Mouse (Mus musculus) hindbrain, embryonic 10.5 days (tissue): ENCODE results near the gene Zfp414. TPM values are rescaled to one million over a fixed set of nuclear protein-coding genes. Genes with fewer than 3 reads are reported as not detected.
"Not testable (repeated sequence)": the region's sequence is repeated elsewhere in the genome, so short reads cannot be mapped to it uniquely, and the experiment has no call there.

Experiments used
- DNase-seq: peaks from one replicate; pipeline ENCODE4 v3.0.0-alpha.2; 2017; ENCODE audit warnings: low spot score
- H3K27ac ChIP-seq: fragments of 300-500 bp; sonication (generic); 2 replicates; pipeline ENCODE4 v1.5.1; 2016; ENCODE audit warnings: mild to moderate bottlenecking, moderate library complexity
- H3K27me3 ChIP-seq: fragments of 300-500 bp; sonication (generic); 2 replicates; pipeline ENCODE4 v1.6.1; 2016; ENCODE audit warnings: mild to moderate bottlenecking; ENCODE audit not compliant: poor library complexity, insufficient read depth, severe bottlenecking
- H3K36me3 ChIP-seq: fragments of 300-500 bp; sonication (generic); 2 replicates; pipeline ENCODE4 v1.6.1; 2016; ENCODE audit warnings: mild to moderate bottlenecking, moderate library complexity
- H3K4me1 ChIP-seq: fragments of 300-500 bp; sonication (generic); replicated peaks from 2 replicates; pipeline ENCODE4 v1.6.1; 2016; ENCODE audit warnings: mild to moderate bottlenecking
- H3K4me3 ChIP-seq: fragments of 300-500 bp; sonication (generic); 2 replicates; pipeline ENCODE4 v1.5.1; 2016; ENCODE audit warnings: mild to moderate bottlenecking, moderate library complexity
- H3K9me3 ChIP-seq: fragments of 300-500 bp; sonication (generic); 2 replicates; pipeline ENCODE4 v1.6.1; 2016; ENCODE audit warnings: mild to moderate bottlenecking, moderate library complexity
- WGBS: fragments of 180-500 bp; shearing (Covaris S2); methylation state at CpG from one replicate; pipeline ENCODE4 v1.1.7; 2016; 5-methylcytosine and 5-hydroxymethylcytosine counted together
- polyA plus RNA-seq: library from polyadenylated mRNA; unstranded; fragments of >200 nt; fragmentation: Nextera tagmentation; extraction: Ambion mirVana; gene quantifications from 2 replicates; pipeline ENCODE4 v1.2.1, GENCODE M21; 2016

Zfp414 gene
- 55.3 and 64.5 TPM in 2 replicates for polyA plus RNA-seq

DNA sequence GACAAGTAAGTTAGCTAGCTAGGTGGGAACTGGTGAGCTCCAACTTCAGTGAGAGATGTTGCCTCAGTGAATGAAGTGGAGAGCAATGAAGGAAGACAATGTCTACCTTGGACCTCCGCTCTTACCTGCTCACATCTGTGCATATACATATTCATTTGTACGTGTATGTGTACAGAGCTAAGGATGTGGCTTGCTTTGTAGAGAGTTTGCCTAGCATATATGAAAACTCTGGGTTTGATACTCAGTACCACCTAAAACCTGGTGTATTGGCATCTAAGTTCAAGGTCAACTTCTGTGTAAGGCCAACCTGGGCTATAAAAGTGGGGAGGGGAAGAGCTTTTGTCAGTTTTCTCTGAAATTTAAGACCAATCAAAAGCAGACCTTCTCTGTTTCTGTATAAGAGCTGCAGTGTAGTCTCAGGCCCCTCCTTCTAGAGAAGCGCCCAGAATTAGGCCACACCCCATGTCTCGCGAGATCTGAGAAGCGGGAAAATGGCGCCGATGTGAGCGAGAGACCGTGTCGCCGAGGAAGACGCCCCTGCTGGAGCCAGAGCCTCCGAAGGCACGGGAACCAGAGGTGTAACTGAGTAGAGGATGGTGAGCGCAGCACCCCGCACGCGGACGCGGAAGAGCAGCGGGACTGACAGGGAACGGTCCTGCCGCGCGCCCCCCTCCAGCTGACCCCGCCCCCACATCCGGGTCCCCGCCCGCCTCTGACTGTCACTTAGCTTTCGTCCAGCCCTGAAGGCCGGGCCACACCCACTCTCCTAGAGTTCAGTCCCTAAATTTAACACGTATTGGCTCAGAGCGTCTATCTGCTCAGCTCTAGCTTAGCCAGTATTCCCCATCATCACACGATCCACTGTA, at the start of gene Zfp414:
Gene Zfp414, plus strand, starts transcription at position 470 of the 866 bp plus-strand sequence.
- Histone ChIP-seq H3K4me3 (peak within 1 kb of the TSS; percentile 73), H3K9me3 (no peaks in the 10 kb centered on the region), H3K36me3 (peaks cover 34% of the 10 kb centered on the region), H3K27me3 (no peaks in the 10 kb centered on the region), H3K27ac (peak within 1 kb of the TSS; percentile 99), H3K4me1 (peaks cover 25% of the 10 kb centered on the region)
- DNase-seq, result peak; percentile 94
- WGBS, result 3% methylated on average over 35 of the region's 35 CpGs

- Histone ChIP-seq H3K4me1 (no peaks in the 10 kb centered on the region), H3K36me3 (no peaks in the 10 kb centered on the region), H3K27ac (no peak overlapping the region), H3K4me3 (no peak overlapping the region), H3K9me3 (no peaks in the 10 kb centered on the region), H3K27me3 (no peaks in the 10 kb centered on the region)
- DNase-seq, result no peak
- 94% methylated on average over 4 of the region's 4 CpGs for WGBS
Observed at GRCm38 (mm10) chr17:33584061-33584460, 44.8 kb upstream of the Zfp414 start.

GRCm38 (mm10) chr17:33586011-33586410, 42.9 kb upstream of the Zfp414 start:
- H3K4me1 ChIP-seq, result no peaks in the 10 kb centered on the region
- H3K36me3 ChIP-seq, result no peaks in the 10 kb centered on the region
- no peaks in the 10 kb centered on the region for H3K9me3 ChIP-seq
- no peak overlapping the region for H3K4me3 ChIP-seq
- no peaks in the 10 kb centered on the region for H3K27me3 ChIP-seq
- no peak for DNase-seq
- WGBS, result 70% methylated on average over 17 of the region's 17 CpGs
- no peak overlapping the region for H3K27ac ChIP-seq

GRCm38 (mm10) chr17:33597271-33597670, 31.6 kb upstream of the Zfp414 start:
- DNase-seq, result no peak
- Histone ChIP-seq H3K4me3 (no peak overlapping the region), H3K27ac (no peak overlapping the region), H3K36me3 (no peaks in the 10 kb centered on the region), H3K4me1 (no peaks in the 10 kb centered on the region), H3K9me3 (peaks cover 10% of the 10 kb centered on the region), H3K27me3 (no peaks in the 10 kb centered on the region)

- 95% methylated on average over 5 of the region's 5 CpGs for WGBS
- DNase-seq, result no peak
- Histone ChIP-seq H3K4me1 (no peaks in the 10 kb centered on the region), H3K27me3 (no peaks in the 10 kb centered on the region), H3K9me3 (peaks cover 10% of the 10 kb centered on the region), H3K4me3 (no peak overlapping the region), H3K36me3 (no peaks in the 10 kb centered on the region), H3K27ac (no peak overlapping the region)
Observed at GRCm38 (mm10) chr17:33598506-33598905, 30.4 kb upstream of the Zfp414 start.

GRCm38 (mm10) chr17:33599836-33600475, 28.9 kb upstream of the Zfp414 start:
- peaks cover 10% of the 10 kb centered on the region for H3K9me3 ChIP-seq
- no peak overlapping the region for H3K27ac ChIP-seq
- H3K4me3 ChIP-seq, result no peak overlapping the region
- 91% methylated on average over 8 of the region's 8 CpGs for WGBS
- no peaks in the 10 kb centered on the region for H3K27me3 ChIP-seq
- no peaks in the 10 kb centered on the region for H3K4me1 ChIP-seq
- no peak for DNase-seq
- H3K36me3 ChIP-seq, result no peaks in the 10 kb centered on the region

GRCm38 (mm10) chr17:33600831-33601230, 28.1 kb upstream of the Zfp414 start:
- Histone ChIP-seq H3K27ac (no peak overlapping the region), H3K36me3 (no peaks in the 10 kb centered on the region), H3K27me3 (no peaks in the 10 kb centered on the region), H3K4me1 (no peaks in the 10 kb centered on the region), H3K9me3 (peaks cover 10% of the 10 kb centered on the region), H3K4me3 (no peak overlapping the region)
- 79% methylated on average over 3 of the region's 3 CpGs for WGBS
- DNase-seq, result no peak

GRCm38 (mm10) chr17:33601947-33602346, 26.9 kb upstream of the Zfp414 start:
- DNase-seq, result no peak
- no peaks in the 10 kb centered on the region for H3K36me3 ChIP-seq
- 82% methylated on average over 12 of the region's 12 CpGs for WGBS
- no peaks in the 10 kb centered on the region for H3K27me3 ChIP-seq
- H3K27ac ChIP-seq, result no peak overlapping the region
- no peaks in the 10 kb centered on the region for H3K4me1 ChIP-seq
- peaks cover 10% of the 10 kb centered on the region for H3K9me3 ChIP-seq
- H3K4me3 ChIP-seq, result no peak overlapping the region

GRCm38 (mm10) chr17:33607273-33607672, 21.6 kb upstream of the Zfp414 start:
- 86% methylated on average over 2 of the region's 2 CpGs for WGBS
- no peaks in the 10 kb centered on the region for H3K36me3 ChIP-seq
- no peak for DNase-seq
- no peaks in the 10 kb centered on the region for H3K9me3 ChIP-seq
- no peaks in the 10 kb centered on the region for H3K4me1 ChIP-seq
- H3K4me3 ChIP-seq, result no peak overlapping the region
- H3K27me3 ChIP-seq, result no peaks in the 10 kb centered on the region
- H3K27ac ChIP-seq, result no peak overlapping the region

DNA sequence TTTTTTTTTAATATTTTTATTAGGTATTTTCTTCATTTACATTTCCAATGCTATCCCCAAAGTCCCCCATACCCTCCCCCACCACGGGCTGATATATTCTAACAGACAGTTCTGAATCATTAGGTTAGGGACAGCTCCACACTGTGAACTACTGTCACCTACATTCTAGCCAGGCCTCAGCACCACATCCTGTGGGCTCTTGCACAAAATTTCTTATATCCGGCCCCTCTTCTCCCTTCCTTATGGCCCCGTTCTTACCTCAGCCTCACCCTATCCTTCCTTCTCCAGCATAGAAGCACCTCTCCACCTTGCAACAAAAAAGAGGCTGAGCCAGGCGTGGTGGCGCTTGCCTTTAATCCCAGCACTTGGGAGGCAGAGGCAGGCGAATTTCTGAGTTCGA, 18.3 kb upstream of the Zfp414 start:
- 82% methylated on average over 7 of the region's 7 CpGs for WGBS
- Histone ChIP-seq H3K27me3 (no peaks in the 10 kb centered on the region), H3K27ac (no peak overlapping the region), H3K4me1 (no peaks in the 10 kb centered on the region), H3K36me3 (no peaks in the 10 kb centered on the region), H3K4me3 (no peak overlapping the region), H3K9me3 (no peaks in the 10 kb centered on the region)
- DNase-seq, result no peak

GRCm38 (mm10) chr17:33613726-33614125, 15.2 kb upstream of the Zfp414 start:
- not testable (repeated sequence) for H3K4me3 ChIP-seq, H3K36me3 ChIP-seq, DNase-seq, H3K9me3 ChIP-seq, H3K27me3 ChIP-seq, H3K4me1 ChIP-seq, H3K27ac ChIP-seq
- 88% methylated on average over 5 of the region's 5 CpGs for WGBS

DNA sequence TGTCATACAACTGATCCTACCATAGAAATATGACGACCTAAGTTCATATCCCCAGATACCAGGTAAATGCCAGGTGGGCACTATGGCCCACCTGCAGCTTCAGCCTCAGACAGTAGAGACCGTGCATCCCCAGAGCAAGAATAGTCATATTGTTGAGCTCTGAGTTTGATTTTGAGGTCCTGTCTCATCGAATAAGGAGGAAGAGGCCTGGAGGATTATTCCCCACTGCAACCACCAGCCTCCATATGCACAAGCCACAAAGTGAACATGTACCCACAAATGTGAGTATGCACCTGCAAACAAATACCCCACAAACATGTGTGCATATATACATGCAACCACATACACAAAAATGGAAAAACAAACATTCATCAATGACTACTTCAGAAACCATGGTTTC, 1.6 kb upstream of the Zfp414 start:
- Histone ChIP-seq H3K4me1 (peaks cover 25% of the 10 kb centered on the region), H3K27ac (no peak overlapping the region), H3K27me3 (no peaks in the 10 kb centered on the region), H3K4me3 (no peak overlapping the region), H3K36me3 (peaks cover 23% of the 10 kb centered on the region), H3K9me3 (no peaks in the 10 kb centered on the region)
- WGBS, result 95% methylated on average over 3 of the region's 3 CpGs
- no peak for DNase-seq

- WGBS, result 76% methylated on average over 12 of the region's 12 CpGs
- Histone ChIP-seq H3K27me3 (no peaks in the 10 kb centered on the region), H3K4me3 (peak overlapping the region; percentile 73), H3K27ac (peak overlapping the region; percentile 99), H3K36me3 (peaks cover 39% of the 10 kb centered on the region), H3K4me1 (peaks cover 25% of the 10 kb centered on the region), H3K9me3 (no peaks in the 10 kb centered on the region)
- DNase-seq, result no peak
Observed at GRCm38 (mm10) chr17:33629487-33630125, 716 bp downstream of the Zfp414 start.
